Comparison of ENCODE assay signal across 9 mouse cellular contexts in genomic region chr17:57768622-57769610, GRCm38 (mm10). TPM values are rescaled to one million over a fixed set of nuclear protein-coding genes. Genes with fewer than 3 reads are reported as not detected.
DNase-seq lines count a peak whose midpoint lies in the region; ATAC-seq and TF ChIP-seq lines count a peak whose summit lies in the region.
"Had no signal": no experiment of that assay in that cellular context is flagged by ENCODE, and none has a peak within 500 bp of the region (broad histone marks: within the 10 kb centered on the region; RNA-seq: fewer than 3 reads in every experiment).

Gene Cntnap5c (plus strand): TSS chr17:57769570.

- no peak within 1 kb of the TSS for H3K9ac ChIP-seq in heart, embryonic 11.5 days (ENCODE audit: low read depth, low read length)
- H3K9ac ChIP-seq in heart, adult 2 months (ENCODE audit: low read depth, low read length): no peak within 1 kb of the TSS
- H3K9ac ChIP-seq in embryonic facial prominence, embryonic 12.5 days: no peak within 1 kb of the TSS
- no peak within 1 kb of the TSS for H3K9ac ChIP-seq in intestine, embryonic 14.5 days (ENCODE audit: low read length)
- no peak within 1 kb of the TSS for H3K9ac ChIP-seq in neural tube, embryonic 12.5 days
- H3K9ac ChIP-seq: liver, embryonic 15.5 days had no signal

- H3K79me2 ChIP-seq in heart, adult 2 months (replicated peaks; ENCODE audit: control insufficient read depth, insufficient read depth, low read length): no peaks in the 10 kb centered on the region

- no peaks in the 10 kb centered on the region for H3K36me3 ChIP-seq in heart, embryonic 11.5 days (ENCODE audit: control insufficient read depth, insufficient read depth, low read length)
- H3K36me3 ChIP-seq in heart, adult 2 months (ENCODE audit: control insufficient read depth, insufficient read depth, low read length): no peaks in the 10 kb centered on the region
- H3K36me3 ChIP-seq in embryonic facial prominence, embryonic 12.5 days: no peaks in the 10 kb centered on the region
- H3K36me3 ChIP-seq in intestine, embryonic 14.5 days (ENCODE audit: control insufficient read depth, insufficient read depth, low read length): no peaks in the 10 kb centered on the region
- no peaks in the 10 kb centered on the region for H3K36me3 ChIP-seq in neural tube, embryonic 12.5 days
- H3K36me3 ChIP-seq: liver, embryonic 15.5 days had no signal

- no peaks in the 10 kb centered on the region for H3K9me3 ChIP-seq in heart, embryonic 11.5 days (replicated peaks; ENCODE audit: control insufficient read depth, low read length)
- H3K9me3 ChIP-seq in embryonic facial prominence, embryonic 12.5 days: no peaks in the 10 kb centered on the region
- H3K9me3 ChIP-seq in intestine, embryonic 14.5 days (ENCODE audit: control insufficient read depth, low read length): no peaks in the 10 kb centered on the region
- no peaks in the 10 kb centered on the region for H3K9me3 ChIP-seq in neural tube, embryonic 12.5 days
- H3K9me3 ChIP-seq: liver, embryonic 15.5 days had no signal

- TF ChIP-seq POLR2A in heart, adult 2 months (IDR thresholded peaks at IDR 0.05; ENCODE audit: insufficient read depth, low read depth, low read length): no peak

- no peak for TF ChIP-seq CTCF in heart, adult 2 months (IDR thresholded peaks at IDR 0.05)

- H3K4me1 ChIP-seq in heart, embryonic 11.5 days (ENCODE audit: control insufficient read depth, insufficient read depth, low read length): no peaks in the 10 kb centered on the region
- no peaks in the 10 kb centered on the region for H3K4me1 ChIP-seq in heart, adult 2 months (ENCODE audit: control insufficient read depth, insufficient read depth, low read length)
- no peaks in the 10 kb centered on the region for H3K4me1 ChIP-seq in embryonic facial prominence, embryonic 12.5 days
- no peaks in the 10 kb centered on the region for H3K4me1 ChIP-seq in intestine, embryonic 14.5 days (replicated peaks; ENCODE audit: control insufficient read depth, insufficient read depth, low read length)
- H3K4me1 ChIP-seq in neural tube, embryonic 12.5 days: no peaks in the 10 kb centered on the region
- H3K4me1 ChIP-seq: liver, embryonic 15.5 days had no signal

- 21% methylated on average over 26 of the region's 26 CpGs for WGBS in heart, embryonic 11.5 days (ENCODE audit: insufficient replicate concordance)
- WGBS in heart, adult 2 months: 23% methylated on average over 26 of the region's 26 CpGs
- WGBS in embryonic facial prominence, embryonic 12.5 days: 19% methylated on average over 26 of the region's 26 CpGs
- WGBS in intestine, embryonic 14.5 days: 19% methylated on average over 26 of the region's 26 CpGs
- WGBS in neural tube, embryonic 12.5 days: 17% methylated on average over 26 of the region's 26 CpGs

- no peaks in the 10 kb centered on the region for H3K27me3 ChIP-seq in heart, embryonic 11.5 days (ENCODE audit: control insufficient read depth, insufficient read depth, low read length)
- H3K27me3 ChIP-seq in heart, adult 2 months (ENCODE audit: control insufficient read depth, insufficient read depth, low read length): no peaks in the 10 kb centered on the region
- no peaks in the 10 kb centered on the region for H3K27me3 ChIP-seq in embryonic facial prominence, embryonic 12.5 days
- H3K27me3 ChIP-seq in intestine, embryonic 14.5 days (replicated peaks; ENCODE audit: control insufficient read depth, insufficient read depth, low read length): no peaks in the 10 kb centered on the region
- H3K27me3 ChIP-seq in neural tube, embryonic 12.5 days (replicated peaks): no peaks in the 10 kb centered on the region
- H3K27me3 ChIP-seq: liver, embryonic 15.5 days had no signal

- no peak within 1 kb of the TSS for H3K4me2 ChIP-seq in heart, embryonic 11.5 days
- H3K4me2 ChIP-seq in embryonic facial prominence, embryonic 12.5 days (replicated peaks): no peak within 1 kb of the TSS; the same call in 1 of the 2 replicates
- H3K4me2 ChIP-seq in intestine, embryonic 14.5 days (ENCODE audit: low read length): no peak within 1 kb of the TSS
- H3K4me2 ChIP-seq in neural tube, embryonic 12.5 days (replicated peaks): peak within 1 kb of the TSS; percentile 58
- H3K4me2 ChIP-seq: liver, embryonic 15.5 days had no signal

- DNase-seq in heart, adult 2 months: no peak
- DNase-seq in adrenal gland, postnatal 10 days: peak; percentile 77
- peak; percentile 89 for DNase-seq in intestine, embryonic 14.5 days (ENCODE audit: low spot score)
- DNase-seq in left cerebral cortex, adult 8-10 months (ENCODE audit: low spot score in 2 of 2): peak; percentile 22 to 35
- DNase-seq in gastrocnemius, adult 8-10 months (ENCODE audit: low spot score in 2 of 2): no peak

- intact Hi-C loops in heart, adult 2 months (cut with DNase I): no loop called here

- TF ChIP-seq EP300 in heart, adult 2 months (IDR thresholded peaks at IDR 0.05; ENCODE audit: insufficient read depth, low read depth, low read length): no peak

- H3K27ac ChIP-seq in heart, embryonic 11.5 days (ENCODE audit: low read depth, low read length): no peak within 1 kb of the TSS
- no peak within 1 kb of the TSS for H3K27ac ChIP-seq in heart, adult 2 months
- H3K27ac ChIP-seq in embryonic facial prominence, embryonic 12.5 days: no peak within 1 kb of the TSS
- no peak within 1 kb of the TSS for H3K27ac ChIP-seq in intestine, embryonic 14.5 days (ENCODE audit: low read depth)
- H3K27ac ChIP-seq in neural tube, embryonic 12.5 days: no peak within 1 kb of the TSS
- H3K27ac ChIP-seq: liver, embryonic 15.5 days had no signal

- H3K4me3 ChIP-seq in heart, embryonic 11.5 days (ENCODE audit: low read depth, low read length): no peak within 1 kb of the TSS
- no peak within 1 kb of the TSS for H3K4me3 ChIP-seq in heart, adult 2 months
- H3K4me3 ChIP-seq in embryonic facial prominence, embryonic 12.5 days: no peak within 1 kb of the TSS
- no peak within 1 kb of the TSS for H3K4me3 ChIP-seq in intestine, embryonic 14.5 days (ENCODE audit: low read depth, low read length)
- H3K4me3 ChIP-seq in neural tube, embryonic 12.5 days: peak within 1 kb of the TSS; percentile 15; the same call in 1 of the 2 replicates
- H3K4me3 ChIP-seq: liver, embryonic 15.5 days had no signal

- ATAC-seq in heart, embryonic 11.5 days (replicated peaks; ENCODE audit: insufficient number of reproducible peaks, low FRiP score, low TSS enrichment): peak; percentile 71; the same call in 1 of the 2 replicates
- ATAC-seq in embryonic facial prominence, embryonic 12.5 days (ENCODE audit: insufficient number of reproducible peaks, insufficient read depth, low FRiP score, low TSS enrichment): peak; percentile 83
- peak; percentile 83 for ATAC-seq in intestine, embryonic 14.5 days (replicated peaks; ENCODE audit: low FRiP score, low TSS enrichment, low read depth)
- ATAC-seq in neural tube, embryonic 12.5 days (ENCODE audit: low FRiP score, low read depth): peak; percentile 93

RNA-seq across cellular contexts. Expression of gene Cntnap5c, which starts in this region (rescaled TPM):
- not detected in 2 replicates for polyA plus RNA-seq in heart, embryonic 11.5 days (2014; fragmentation: Nextera tagmentation; extraction: Ambion mirVana)
- not detected for total RNA-seq in heart, adult 2 months (2021)
- not detected in 2 replicates for polyA plus RNA-seq in heart, adult 2 months (2012; rRNA removed)
- total RNA-seq in adrenal gland, postnatal 10 days (2021): not detected
- polyA plus RNA-seq in embryonic facial prominence, embryonic 12.5 days (2016; fragmentation: Nextera tagmentation; extraction: Ambion mirVana): 0.09 TPM in 1 of 2 replicates, not detected in the other
- polyA plus RNA-seq in intestine, embryonic 14.5 days (2014; fragmentation: Nextera tagmentation; extraction: Ambion mirVana): not detected in 2 replicates
- 1 to 10 TPM; 5.9 to 9.1 (median 7.0) TPM for total RNA-seq in left cerebral cortex, adult 8-10 months (2022)
- 0.26 and 0.42 TPM in 2 replicates for polyA plus RNA-seq in neural tube, embryonic 12.5 days (2016; fragmentation: Nextera tagmentation; extraction: Ambion mirVana)
- total RNA-seq in gastrocnemius, adult 8-10 months (2022): not detected
- polyA plus RNA-seq: liver, embryonic 15.5 days had no signal

Comparison
In these comparisons a context has a peak if more than half of its experiments do, and no peak if none do; other contexts are left out.
1. RNA of gene Cntnap5c (total RNA-seq): 5.9 to 9.1 TPM in left cerebral cortex, adult 8-10 months; not detected in heart, adult 2 months, not detected in adrenal gland, postnatal 10 days and not detected in gastrocnemius, adult 8-10 months; every median in the first group is over 4 times any median in the second.
2. Peak in ATAC-seq in heart, embryonic 11.5 days; RNA of the gene not detected or under 1 TPM.
3. Peak in DNase-seq in adrenal gland, postnatal 10 days; RNA of the gene not detected or under 1 TPM.
4. Peak in ATAC-seq in embryonic facial prominence, embryonic 12.5 days; RNA of the gene not detected or under 1 TPM.
5. Peak in DNase-seq and ATAC-seq in intestine, embryonic 14.5 days; RNA of the gene not detected or under 1 TPM.
6. Peak in ATAC-seq, H3K4me3 ChIP-seq and H3K4me2 ChIP-seq in neural tube, embryonic 12.5 days; RNA of the gene not detected or under 1 TPM.
7. DNase-seq: peak in left cerebral cortex, adult 8-10 months (2 of 2); none in heart, adult 2 months (0 of 2) and gastrocnemius, adult 8-10 months (0 of 2).
8. Peak in every context shown above with its lines, with median percentiles within 50 percentile points of each other: ATAC-seq.